Mouse (Mus musculus) lung, postnatal 14 days (tissue): Measurements from ENCODE around the gene Slco6c1.

ENCODE experiments used
- DNase-seq: peaks from one replicate; pipeline ENCODE4 v3.0.0; 2021

Gene Slco6c1

DNA sequence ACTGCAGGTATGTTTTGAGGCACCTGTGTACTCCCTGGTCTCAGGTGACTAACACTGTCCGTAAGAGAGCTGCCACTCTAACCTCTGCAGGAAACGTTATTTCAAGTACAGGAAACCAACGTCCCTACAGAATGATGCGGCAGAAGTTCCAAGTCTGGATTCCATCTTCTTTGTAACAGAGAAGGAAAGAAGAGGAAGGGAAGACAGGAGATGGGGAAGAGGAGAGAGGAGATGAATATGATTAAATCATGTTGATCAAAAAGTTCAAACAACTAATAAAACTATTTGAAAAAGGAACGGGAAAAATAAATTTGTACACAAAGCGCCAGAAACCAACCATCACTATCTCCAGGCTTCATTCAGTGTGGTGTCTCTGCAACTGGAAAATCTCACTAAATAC lies at the start of gene Slco6c1:
Gene Slco6c1, minus strand, starts transcription at position 101 of the 400 bp plus-strand sequence.
- DNase-seq, result no peak

DNA sequence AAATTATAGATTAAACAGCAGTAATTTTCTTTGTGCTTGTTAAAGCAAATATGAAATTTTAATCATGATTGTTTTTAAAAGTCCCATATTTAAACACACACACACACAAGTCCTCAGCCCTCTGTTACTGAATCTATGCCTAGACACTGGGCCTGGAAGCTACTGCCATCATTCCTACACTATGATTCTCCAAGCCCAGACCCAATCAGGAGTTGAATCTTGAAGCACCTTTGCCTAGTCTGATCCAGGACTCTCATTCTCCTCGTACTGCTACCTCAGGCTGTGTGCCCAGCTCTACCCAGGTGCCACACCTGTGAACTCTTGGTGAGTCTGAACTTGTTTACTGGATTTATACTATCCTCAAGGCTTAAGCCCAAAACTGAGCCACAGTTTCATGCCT lies 89.1 kb downstream of the Slco6c1 start:
- no peak for DNase-seq

DNA sequence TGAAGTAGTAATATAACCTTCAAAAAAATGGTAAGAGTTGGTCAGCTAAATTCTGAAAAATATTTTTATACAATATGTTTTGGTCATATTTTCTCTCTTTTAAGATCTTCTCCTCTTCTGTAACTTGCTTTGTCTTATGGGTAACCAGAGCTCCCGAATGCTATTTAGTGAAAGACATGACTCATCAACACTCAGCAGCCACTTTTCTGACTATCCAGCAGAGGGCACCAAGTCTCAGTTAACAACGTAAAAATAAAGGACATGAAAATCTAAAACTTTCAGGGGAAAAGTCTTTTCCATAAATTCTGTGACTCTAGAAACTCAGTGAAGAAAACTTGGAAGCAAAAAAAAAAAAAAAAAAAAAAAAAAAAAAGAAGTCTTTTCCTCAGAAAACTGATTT lies 89.6 kb downstream of the Slco6c1 start:
- DNase-seq, result no peak

DNA sequence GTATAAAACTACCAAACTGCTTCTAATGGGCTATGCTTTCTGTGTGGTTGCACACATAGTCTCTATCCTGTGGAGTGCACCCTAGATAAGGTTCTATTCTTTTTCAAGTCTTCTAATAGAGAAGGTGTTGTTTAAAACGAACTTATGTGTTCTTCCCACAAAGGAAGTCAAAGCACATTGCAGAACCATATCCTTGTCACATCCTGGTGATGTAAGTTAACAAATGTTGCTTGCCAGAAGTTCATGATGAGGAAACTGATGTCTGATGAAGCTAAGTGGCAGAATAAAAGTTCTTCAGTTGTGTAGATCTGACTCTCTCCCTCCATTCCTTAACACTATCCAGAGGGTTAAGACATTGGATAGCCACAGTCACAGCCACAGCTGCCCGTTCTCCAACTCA lies 90.1 kb downstream of the Slco6c1 start:
- DNase-seq, result no peak

DNA sequence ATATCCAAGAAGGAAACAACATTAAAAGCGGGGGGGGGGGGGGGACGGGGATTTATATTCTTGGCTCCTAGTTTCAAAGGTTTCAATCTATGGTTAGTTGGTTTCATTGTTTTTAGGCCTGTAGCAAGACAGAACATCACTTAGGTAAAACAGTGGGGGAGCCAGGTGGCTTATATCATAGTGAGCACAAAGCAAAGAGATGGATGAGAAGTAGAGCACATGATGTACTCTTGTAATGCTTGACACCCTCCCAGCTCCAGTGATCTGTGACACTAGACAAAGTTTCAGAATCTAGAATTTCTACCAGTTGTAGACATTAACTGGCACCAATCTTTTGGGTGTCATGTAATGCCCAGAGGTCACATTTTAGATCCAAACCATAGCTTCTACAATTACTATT lies 106.7 kb downstream of the Slco6c1 start:
- no peak for DNase-seq

DNA sequence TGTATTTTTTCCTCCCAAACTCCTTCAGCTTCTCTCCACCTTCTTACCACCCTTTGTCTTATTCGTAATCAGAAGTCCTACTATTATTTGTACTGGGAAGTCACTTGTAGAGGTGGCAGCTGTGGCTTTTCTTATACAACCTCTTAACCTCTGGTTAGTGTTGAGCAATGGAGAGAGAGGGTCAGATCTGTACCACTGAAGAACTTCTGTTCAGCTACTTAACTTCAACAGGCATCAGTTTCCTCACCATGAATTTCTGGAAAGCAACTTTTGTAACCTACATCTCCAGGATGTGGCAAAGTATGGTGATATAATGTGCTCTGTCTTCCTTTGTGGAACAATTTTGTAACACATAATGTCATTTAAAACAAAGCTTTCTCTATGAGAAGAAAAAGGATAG lies 108.7 kb downstream of the Slco6c1 start:
- no peak for DNase-seq

DNA sequence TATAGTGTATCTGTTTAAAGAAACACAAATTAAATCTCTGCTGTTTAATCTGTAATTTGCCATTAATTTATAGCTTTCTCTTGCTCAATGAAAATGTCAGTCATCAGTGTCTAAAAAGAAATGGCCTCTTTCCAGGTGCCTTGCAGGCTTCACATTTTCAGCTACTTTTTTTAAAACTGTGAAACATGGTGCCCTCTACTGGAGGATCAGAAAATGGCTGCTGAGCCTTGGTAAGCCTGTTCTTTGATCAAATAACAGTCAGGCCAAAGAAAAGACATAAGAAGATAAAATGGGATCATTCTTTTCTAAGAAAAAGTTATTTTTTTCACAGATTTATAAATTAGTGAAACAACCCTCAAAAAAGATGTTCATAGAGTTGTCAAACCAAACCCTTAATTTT lies 109.1 kb downstream of the Slco6c1 start:
- DNase-seq, result peak; percentile 52
